Mouse (Mus musculus) limb, embryonic 14.5 days (tissue): ENCODE measurements around the gene Ccdc155. TPM values are rescaled to one million over a fixed set of nuclear protein-coding genes. Genes with fewer than 3 reads are reported as not detected.

Experiments
- ATAC-seq: fragments of 200-750 bp; cut with Nextera tagmentation; 2 replicates; pipeline ENCODE4 v1.8.0; 2017; ENCODE audit warnings: low read depth, moderate number of reproducible peaks, moderate TSS enrichment; ENCODE audit not compliant: low FRiP score
- DNase-seq: peaks from one replicate; pipeline ENCODE4 v3.0.0-alpha.2; 2015; ENCODE audit warnings: low spot score
- H3K27ac ChIP-seq: fragments of 300-500 bp; sonication (generic); replicated peaks from 2 replicates; pipeline ENCODE4 v1.5.1; 2014; ENCODE audit warnings: low read depth, mild to moderate bottlenecking, low read length, moderate library complexity, mixed read lengths
- H3K27me3 ChIP-seq: fragments of 300-500 bp; sonication (generic); 2 replicates; pipeline ENCODE4 v1.6.1; 2014; ENCODE audit warnings: low read length, mixed read lengths; ENCODE audit not compliant: control insufficient read depth, insufficient read depth
- H3K36me3 ChIP-seq: fragments of 300-500 bp; sonication (generic); 2 replicates; pipeline ENCODE4 v1.6.1; 2014; ENCODE audit warnings: mild to moderate bottlenecking, low read length, moderate library complexity, mixed read lengths; ENCODE audit not compliant: control insufficient read depth, insufficient read depth
- H3K4me1 ChIP-seq: fragments of 300-500 bp; sonication (generic); 2 replicates; pipeline ENCODE4 v1.6.1; 2014; ENCODE audit warnings: antibody characterized with exemption, low read length, mixed read lengths; ENCODE audit not compliant: control insufficient read depth, insufficient read depth
- H3K4me2 ChIP-seq: fragments of 300-500 bp; sonication (generic); replicated peaks from 2 replicates; pipeline ENCODE4 v1.6.1; 2014; ENCODE audit warnings: low read depth, mild to moderate bottlenecking, low read length, moderate library complexity; ENCODE audit not compliant: severe bottlenecking
- H3K4me3 ChIP-seq: fragments of 300-500 bp; sonication (generic); replicated peaks from 2 replicates; pipeline ENCODE4 v1.5.1; 2014; ENCODE audit warnings: low read length
- H3K9ac ChIP-seq: fragments of 300-500 bp; sonication (generic); 2 replicates; pipeline ENCODE4 v1.6.1; 2014; ENCODE audit warnings: mild to moderate bottlenecking, low read depth, low read length, moderate library complexity; ENCODE audit not compliant: severe bottlenecking
- H3K9me3 ChIP-seq: fragments of 300-500 bp; sonication (generic); 2 replicates; pipeline ENCODE4 v1.6.1; 2016; ENCODE audit warnings: low read length; ENCODE audit not compliant: control insufficient read depth
- POLR2A ChIP-seq: fragments of 200-500 bp; IDR thresholded peaks from 2 replicates; pipeline ENCODE4 v1.8.0; 2012; ENCODE audit warnings: inconsistent platforms, mild to moderate bottlenecking, moderate library complexity, borderline replicate concordance; ENCODE audit not compliant: insufficient read depth, insufficient read length; ENCODE audit errors: extremely low read depth
- WGBS: fragments of 180-500 bp; shearing (Covaris S2); extraction: QIAGEN DNeasy Blood & Tissue Kit; methylation state at CpG from one replicate; pipeline ENCODE4 v1.1.7; 2014; 5-methylcytosine and 5-hydroxymethylcytosine counted together
- polyA plus RNA-seq, 2 experiments: library from polyadenylated mRNA; depleted of rRNA in 1 of 2; stranded (reverse) in 1 of 2; unstranded in 1 of 2; fragments of >200 nt; fragmentation: Nextera tagmentation in 1 of 2; extraction: Ambion mirVana in 1 of 2; gene quantifications; 2 replicates each; pipeline versions ENCODE4 v1.2.1 to v1.2.3; 2012 to 2014

Gene Ccdc155
- polyA plus RNA-seq, 2 experiments: 1.2 to 1.4 TPM

- H3K36me3 ChIP-seq: no peaks in the 10 kb centered on the region
- H3K4me1 ChIP-seq: peaks cover 4% of the 10 kb centered on the region
- H3K9me3 ChIP-seq: no peaks in the 10 kb centered on the region
- H3K4me3 ChIP-seq: no peak overlapping the region
- no peaks in the 10 kb centered on the region for H3K27me3 ChIP-seq
- ATAC-seq: no peak
- DNase-seq: no peak
- H3K27ac ChIP-seq: no peak overlapping the region
- H3K9ac ChIP-seq: peak overlapping the region; percentile 25; the same call in 1 of the 2 replicates
- no peak for TF ChIP-seq POLR2A
- H3K4me2 ChIP-seq: no peak overlapping the region
- 63% methylated on average over 5 of the region's 5 CpGs for WGBS
These were observed 11.3 kb downstream of the Ccdc155 start for GRCm38 (mm10) chr7:45193406-45193805.

- 74% methylated on average over 7 of the region's 7 CpGs for WGBS
- TF ChIP-seq POLR2A: no peak
These were observed 11.9 kb downstream of the Ccdc155 start for GRCm38 (mm10) chr7:45192585-45193310.

GRCm38 (mm10) chr7:45191803-45192363, 12.8 kb downstream of the Ccdc155 start:
- 0 out of 2 replicates have a peak overlapping the region, but pooled peaks have one; percentile 3 for H3K27ac ChIP-seq
- no peaks in the 10 kb centered on the region for H3K36me3 ChIP-seq
- peaks cover 4% of the 10 kb centered on the region for H3K4me1 ChIP-seq
- TF ChIP-seq POLR2A: no peak
- no peaks in the 10 kb centered on the region for H3K9me3 ChIP-seq
- no peaks in the 10 kb centered on the region for H3K27me3 ChIP-seq
- WGBS: 9% methylated on average over 8 of the region's 8 CpGs
- no peak overlapping the region for H3K4me2 ChIP-seq
- H3K9ac ChIP-seq: no peak overlapping the region
- no peak overlapping the region for H3K4me3 ChIP-seq
- DNase-seq (peak; percentile 74), ATAC-seq (peak; percentile 89)

More at GRCm38 (mm10) chr7:45192585-45193310, 11.9 kb downstream of the Ccdc155 start:
- no peaks in the 10 kb centered on the region for H3K27me3 ChIP-seq
- H3K9ac ChIP-seq: 0 out of 2 replicates have a peak overlapping the region, but pooled peaks have one; percentile 25
- no peak overlapping the region for H3K4me3 ChIP-seq
- no peak for DNase-seq
- no peak for ATAC-seq
- H3K9me3 ChIP-seq: no peaks in the 10 kb centered on the region
- H3K27ac ChIP-seq: no peak overlapping the region
- no peaks in the 10 kb centered on the region for H3K36me3 ChIP-seq
- H3K4me2 ChIP-seq: no peak overlapping the region
- H3K4me1 ChIP-seq: peaks cover 4% of the 10 kb centered on the region

GRCm38 (mm10) chr7:45191161-45191560, 13.5 kb downstream of the Ccdc155 start:
- peaks cover 4% of the 10 kb centered on the region for H3K4me1 ChIP-seq
- H3K9me3 ChIP-seq: no peaks in the 10 kb centered on the region
- 64% methylated on average over 2 of the region's 2 CpGs for WGBS
- DNase-seq (no peak), ATAC-seq (no peak)
- H3K36me3 ChIP-seq: no peaks in the 10 kb centered on the region
- H3K27ac ChIP-seq: no peak overlapping the region
- no peak overlapping the region for H3K9ac ChIP-seq
- no peaks in the 10 kb centered on the region for H3K27me3 ChIP-seq
- no peak overlapping the region for H3K4me3 ChIP-seq
- TF ChIP-seq POLR2A: no peak
- H3K4me2 ChIP-seq: no peak overlapping the region

DNA sequence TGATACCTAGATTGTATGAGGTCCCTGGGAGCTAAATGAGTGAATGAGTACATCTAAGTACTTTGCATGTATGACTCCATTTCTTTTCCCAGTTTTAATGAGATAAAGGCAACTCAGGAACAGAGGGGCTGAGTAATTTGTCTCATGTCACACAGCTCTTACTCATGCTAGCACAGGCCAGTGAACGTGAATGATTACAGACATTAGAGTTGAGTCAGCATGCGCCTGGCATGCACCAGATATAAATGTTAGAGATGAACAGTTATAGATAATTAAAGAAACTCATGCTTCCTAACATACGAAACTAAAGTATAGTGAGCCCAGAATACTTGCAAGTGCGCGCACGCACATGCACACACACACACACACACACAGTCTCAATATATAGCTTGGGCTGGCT, 14.5 kb downstream of the Ccdc155 start:
- no peaks in the 10 kb centered on the region for H3K36me3 ChIP-seq
- H3K4me1 ChIP-seq: peaks cover 4% of the 10 kb centered on the region
- WGBS: 91% methylated on average over 6 of the region's 6 CpGs
- no peaks in the 10 kb centered on the region for H3K27me3 ChIP-seq
- H3K4me2 ChIP-seq: no peak overlapping the region
- no peak overlapping the region for H3K4me3 ChIP-seq
- no peak for DNase-seq
- no peak for TF ChIP-seq POLR2A
- no peak overlapping the region for H3K9ac ChIP-seq
- no peak for ATAC-seq
- no peaks in the 10 kb centered on the region for H3K9me3 ChIP-seq
- no peak overlapping the region for H3K27ac ChIP-seq
